Mouse (Mus musculus) activated CD4-positive, CD25-positive, alpha-beta regulatory T cell, adult 9 weeks (primary cell): ENCODE results near the gene Mrm3. TPM values are rescaled to one million over a fixed set of nuclear protein-coding genes. Genes with fewer than 3 reads are reported as not detected.

ENCODE experiments used
- polyA plus RNA-seq: library from polyadenylated mRNA; unstranded; fragments of 100-300 nt; shearing (Covaris generic); gene quantifications from one replicate; pipeline ENCODE4 v1.2.1, GENCODE M21; 2017

Mrm3 gene
- polyA plus RNA-seq = 17.1 TPM

DNA sequence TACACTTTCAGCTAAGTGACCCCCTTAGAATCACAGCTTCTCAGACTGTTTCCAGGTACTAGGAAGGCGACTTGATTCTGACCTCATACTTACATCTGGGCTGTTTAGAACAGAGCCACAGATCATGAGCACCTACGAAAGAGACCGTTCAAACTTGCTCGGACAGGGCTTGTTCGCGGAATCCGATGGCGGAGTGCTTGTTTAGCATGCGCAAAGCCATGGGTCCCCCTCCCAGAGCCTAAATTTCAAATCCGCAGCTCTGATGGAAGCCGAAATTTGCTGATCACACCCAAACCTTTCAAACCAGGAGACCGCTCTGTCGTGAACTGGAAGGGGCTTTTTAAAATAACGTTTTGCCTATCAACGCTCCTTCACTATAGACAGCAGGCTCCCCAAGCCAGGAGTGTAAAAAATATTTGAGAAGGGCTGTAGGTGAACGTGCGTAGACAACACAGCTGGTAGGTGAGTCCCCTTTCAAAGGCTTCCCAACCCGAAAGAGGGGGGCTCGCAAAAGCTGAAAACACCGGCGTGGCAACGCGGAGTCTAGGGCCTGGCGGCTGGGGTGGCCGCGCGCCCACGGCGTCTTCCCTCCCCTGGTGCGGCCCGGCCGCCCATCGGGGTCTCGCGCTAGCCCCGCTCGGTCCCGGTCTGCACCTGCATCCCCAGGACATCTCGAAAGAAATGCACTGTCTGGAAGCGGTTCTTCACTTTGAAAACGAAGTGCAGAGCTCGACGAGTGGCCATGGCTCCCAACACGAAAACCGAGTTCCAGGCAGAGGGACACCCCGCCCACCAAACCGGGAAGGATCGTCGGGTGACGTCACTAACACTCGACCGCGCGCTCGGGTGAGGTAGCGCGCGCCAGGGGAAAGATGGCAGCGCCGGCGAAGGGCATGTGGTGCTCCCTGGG is at the start of gene Mrm3, which contains the start of gene Glod4:
TSS of gene Mrm3 (plus strand) at position 815 of the 910 bp plus-strand sequence.
TSS of gene Glod4 (minus strand) at position 825 of the 910 bp plus-strand sequence.

DNA sequence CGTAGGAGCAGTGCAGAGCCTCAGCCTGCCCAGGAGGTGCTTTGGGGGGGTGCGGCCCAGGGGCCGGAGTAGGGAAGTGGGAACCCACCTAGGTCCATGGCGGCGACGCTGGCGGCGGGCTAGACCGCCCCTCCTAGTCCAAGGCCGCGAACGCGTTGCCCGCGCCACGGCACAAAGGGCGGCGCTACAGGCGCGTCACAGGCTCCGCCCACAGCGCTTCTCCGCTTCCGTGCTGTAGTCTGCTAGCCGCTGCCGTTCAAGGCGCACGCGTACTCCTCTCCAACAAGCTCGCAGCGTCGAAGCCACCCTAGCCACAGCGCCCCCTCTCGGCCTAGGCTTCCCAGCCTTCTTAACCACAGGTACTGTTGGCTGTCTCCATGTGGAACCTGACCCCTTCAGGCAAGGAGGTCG is 26.1 kb upstream of the Mrm3 start, which contains the start of the genes Dbil5 and Gemin4:
TSS of gene Dbil5 (plus strand) at position 219 of the 411 bp plus-strand sequence.
TSS of gene Gemin4 (minus strand) at position 275 of the 411 bp plus-strand sequence.

Other genes with a start within 250 kb of the Mrm3 start
- gene 1700016K19Rik, start 243.8 kb upstream of the Mrm3 start, polyA plus RNA-seq = not detected
- 12.2 TPM for gene Rflnb, start 215.9 kb upstream of the Mrm3 start, polyA plus RNA-seq
- gene Vps53, start 64.1 kb upstream of the Mrm3 start, polyA plus RNA-seq = 68.2 TPM
- gene Fam57a, start 64.0 kb upstream of the Mrm3 start, polyA plus RNA-seq = 5.2 TPM
- gene Dbil5, start 26.1 kb upstream of the Mrm3 start, polyA plus RNA-seq = not detected
- gene Gemin4, start 26.1 kb upstream of the Mrm3 start, polyA plus RNA-seq = 22.4 TPM
- gene Glod4, start within 50 bp of the Mrm3 start, polyA plus RNA-seq = 88.9 TPM
- 0.77 TPM for gene Nxn, start 155.4 kb downstream of the Mrm3 start, polyA plus RNA-seq
- gene Timm22, start 163.2 kb downstream of the Mrm3 start, polyA plus RNA-seq = 49.2 TPM